Mouse (Mus musculus): Measurements from ENCODE around the gene Eif2a.

Gene Eif2a
- long read RNA-seq, experiment 1, transcript Eif2a-201 (14 exons, 2,299 nt): major isoform, 30 of 41 reads
- long read RNA-seq, experiment 1, partial matches to known transcripts: 5 of 41 reads
- long read RNA-seq, experiment 1, other reads (novel, unspliced or antisense): 3 of 41 reads
- long read RNA-seq, experiment 2, transcript Eif2a-201 (14 exons, 2,299 nt): major isoform, 25 of 45 reads
- long read RNA-seq, experiment 2, partial matches to known transcripts: 14 of 45 reads
- long read RNA-seq, experiment 2, other reads (novel, unspliced or antisense): 4 of 45 reads

- intact Hi-C loops (cut with DNase I): loop anchor here (5.0 kb wide), 2 partner anchors 56 to 106 kb away; no protein-coding TSS in a partner anchor
Observed at GRCm38 (mm10) chr3:58525652-58526407, at the start of gene Eif2a, which contains the start of gene Serp1. Gene Eif2a (plus strand): TSS chr3:58525821. Gene Serp1 (minus strand): TSS chr3:58525892.

GRCm38 (mm10) chr3:58478755-58479455 lies 46.7 kb upstream of the Eif2a start:
- intact Hi-C loops (cut with DNase I): no loop called here

- intact Hi-C loops (cut with DNase I): loop anchor here (5.0 kb wide), 2 partner anchors 69 to 349 kb away; no protein-coding TSS in a partner anchor
Observed at GRCm38 (mm10) chr3:58485883-58486282, 39.7 kb upstream of the Eif2a start.

- intact Hi-C loops (cut with DNase I): loop anchor here (5.0 kb wide), 2 partner anchors 70 to 350 kb away; no protein-coding TSS in a partner anchor
Observed at GRCm38 (mm10) chr3:58487121-58487520, 38.5 kb upstream of the Eif2a start.

GRCm38 (mm10) chr3:58487999-58488775 lies 37.4 kb upstream of the Eif2a start:
- intact Hi-C loops (cut with DNase I): loop anchor here (5.0 kb wide), 2 partner anchors 71 to 351 kb away; no protein-coding TSS in a partner anchor

GRCm38 (mm10) chr3:58490787-58491186 lies 34.8 kb upstream of the Eif2a start:
- intact Hi-C loops (cut with DNase I): loop anchor here (2.0 kb wide), 1 partner anchor 328 kb away; no protein-coding TSS in a partner anchor

- intact Hi-C loops (cut with DNase I): no loop called here
Observed at GRCm38 (mm10) chr3:58493621-58494020, 32.0 kb upstream of the Eif2a start.

GRCm38 (mm10) chr3:58501961-58502360 lies 23.7 kb upstream of the Eif2a start:
- intact Hi-C loops (cut with DNase I): loop anchor here (5.0 kb wide), 1 partner anchor 285 kb away; no protein-coding TSS in a partner anchor

- intact Hi-C loops (cut with DNase I): loop anchor here (5.0 kb wide), 1 partner anchor 283 kb away; no protein-coding TSS in a partner anchor
Observed at GRCm38 (mm10) chr3:58503720-58504333, 21.8 kb upstream of the Eif2a start.

- intact Hi-C loops (cut with DNase I): loop anchor here (5.0 kb wide), 1 partner anchor 283 kb away; no protein-coding TSS in a partner anchor
Observed at GRCm38 (mm10) chr3:58504676-58505075, 20.9 kb upstream of the Eif2a start.

- intact Hi-C loops (cut with DNase I): no loop called here
Observed at GRCm38 (mm10) chr3:58508020-58508750, 17.4 kb upstream of the Eif2a start.

- intact Hi-C loops (cut with DNase I): loop anchor here (5.0 kb wide), 2 partner anchors 141 to 271 kb away; no protein-coding TSS in a partner anchor
Observed at GRCm38 (mm10) chr3:58511581-58511980, 14.0 kb upstream of the Eif2a start.

- intact Hi-C loops (cut with DNase I): loop anchor here (5.0 kb wide), 2 partner anchors 140 to 270 kb away; no protein-coding TSS in a partner anchor
Observed at GRCm38 (mm10) chr3:58512740-58513139, 12.9 kb upstream of the Eif2a start.

GRCm38 (mm10) chr3:58513483-58513882 lies 12.1 kb upstream of the Eif2a start:
- intact Hi-C loops (cut with DNase I): loop anchor here (5.0 kb wide), 2 partner anchors 139 to 269 kb away; no protein-coding TSS in a partner anchor

GRCm38 (mm10) chr3:58515947-58516601 lies 9.5 kb upstream of the Eif2a start:
- intact Hi-C loops (cut with DNase I): no loop called here

- intact Hi-C loops (cut with DNase I): no loop called here
Observed at GRCm38 (mm10) chr3:58516602-58516976, 9.0 kb upstream of the Eif2a start.

GRCm38 (mm10) chr3:58517258-58517657 lies 8.4 kb upstream of the Eif2a start:
- intact Hi-C loops (cut with DNase I): no loop called here

- intact Hi-C loops (cut with DNase I): no loop called here
Observed at GRCm38 (mm10) chr3:58517800-58518199, 7.8 kb upstream of the Eif2a start.

GRCm38 (mm10) chr3:58518962-58519361 lies 6.7 kb upstream of the Eif2a start:
- intact Hi-C loops (cut with DNase I): no loop called here
